Mouse (Mus musculus) erythroblast, embryonic 14.5 days (primary cell): ENCODE measurements around the gene Fga.

ENCODE experiments used
- GATA1 ChIP-seq: IDR thresholded peaks from 2 replicates; pipeline ENCODE4 v1.6.1; 2012; ENCODE audit warnings: low read length, inconsistent platforms, mixed read lengths
- TAL1 ChIP-seq: IDR thresholded peaks from 3 replicates; pipeline ENCODE4 v1.6.1; 2012; ENCODE audit warnings: low read length, inconsistent platforms, mixed read lengths

DNA sequence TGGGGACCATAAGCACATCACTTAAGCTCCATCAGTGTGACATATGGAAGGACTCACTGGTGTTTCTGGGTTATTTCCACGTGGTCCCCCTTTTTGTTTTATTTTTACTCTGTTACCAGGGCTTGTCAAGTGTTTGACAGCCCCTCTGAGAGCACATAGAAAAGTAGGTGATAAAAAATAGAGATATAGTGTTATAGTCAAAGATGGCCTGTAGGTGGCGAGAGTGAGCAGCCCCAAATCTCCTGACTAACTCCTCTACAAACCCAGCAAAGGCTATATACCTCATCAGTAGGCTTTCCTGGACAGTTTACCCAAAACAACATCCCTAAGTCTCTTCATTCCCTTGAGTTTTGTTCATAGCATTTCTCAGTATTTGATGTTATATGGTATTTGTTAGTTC is 23.7 kb upstream of the Fga start:
- TF ChIP-seq GATA1 (no peak), TAL1 (no peak)
